Mouse (Mus musculus): ENCODE results near the gene Itpr2. TPM values are rescaled to one million over a fixed set of nuclear protein-coding genes. Genes with fewer than 3 reads are reported as not detected.

The Itpr2 gene
- polyA plus RNA-seq, 1 experiment from 2014 or later: 6.0 TPM

GRCm38 (mm10) chr6:146284921-146285565 is 217.0 kb downstream of the Itpr2 start:
- Histone ChIP-seq H3K36me3 (ENCODE audit: control insufficient read depth, insufficient read depth, low read length) (no peaks in the 10 kb centered on the region), H3K4me1 (ENCODE audit: control insufficient read depth, insufficient read depth, low read length) (no peaks in the 10 kb centered on the region), H3K9me3 (ENCODE audit: control insufficient read depth, low read length) (0 out of 2 replicates have a peak, but pooled peaks cover 2% of the 10 kb centered on the region), H3K27me3 (ENCODE audit: control insufficient read depth, insufficient read depth, low read length) (no peaks in the 10 kb centered on the region), H3K4me2 (ENCODE audit: low read depth) (no peak overlapping the region), H3K9ac (ENCODE audit: low read length) (no peak overlapping the region), H3K27ac (ENCODE audit: low read depth, low read length) (no peak overlapping the region), H3K4me3 (ENCODE audit: low read depth, low read length) (no peak overlapping the region)
- DNase-seq (ENCODE audit: low spot score) (no peak), ATAC-seq (ENCODE audit: insufficient read depth, low FRiP score, low TSS enrichment) (no peak)
- WGBS: 91% methylated on average over 11 of the region's 11 CpGs

DNA sequence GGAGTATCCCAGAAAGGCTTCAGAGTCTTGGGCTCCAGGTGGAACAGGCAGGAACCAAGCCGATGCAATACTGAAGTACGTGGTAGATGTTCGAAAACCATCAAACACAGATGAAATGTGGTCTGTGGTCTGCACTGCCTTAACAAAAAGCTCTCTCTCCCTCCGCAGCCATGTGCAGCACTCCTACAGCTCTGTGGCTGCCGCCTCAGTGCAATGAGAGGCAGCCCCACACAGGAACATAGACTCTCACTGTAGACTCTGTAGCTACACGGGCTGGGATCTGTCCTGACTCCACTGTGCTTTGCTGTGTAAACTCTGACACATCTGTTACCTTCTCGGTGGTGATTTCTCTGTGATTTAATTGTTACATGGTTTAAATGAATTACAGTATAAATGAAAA is 218.0 kb downstream of the Itpr2 start:
- Histone ChIP-seq H3K9ac (ENCODE audit: low read length) (no peak overlapping the region), H3K4me2 (ENCODE audit: low read depth) (no peak overlapping the region), H3K9me3 (ENCODE audit: control insufficient read depth, low read length) (0 out of 2 replicates have a peak, but pooled peaks cover 2% of the 10 kb centered on the region), H3K27ac (ENCODE audit: low read depth, low read length) (no peak overlapping the region), H3K4me1 (ENCODE audit: control insufficient read depth, insufficient read depth, low read length) (no peaks in the 10 kb centered on the region), H3K4me3 (ENCODE audit: low read depth, low read length) (no peak overlapping the region), H3K36me3 (ENCODE audit: control insufficient read depth, insufficient read depth, low read length) (no peaks in the 10 kb centered on the region), H3K27me3 (ENCODE audit: control insufficient read depth, insufficient read depth, low read length) (no peaks in the 10 kb centered on the region)
- ATAC-seq (ENCODE audit: insufficient read depth, low FRiP score, low TSS enrichment) (no peak), DNase-seq (ENCODE audit: low spot score) (no peak)
- 86% methylated on average over 7 of the region's 7 CpGs for WGBS

GRCm38 (mm10) chr6:146282061-146282659 is 219.9 kb downstream of the Itpr2 start:
- 71% methylated on average over 7 of the region's 7 CpGs for WGBS
- Histone ChIP-seq H3K9ac (ENCODE audit: low read length) (no peak overlapping the region; the same call in 1 of the 2 replicates), H3K27me3 (ENCODE audit: control insufficient read depth, insufficient read depth, low read length) (no peaks in the 10 kb centered on the region), H3K4me2 (ENCODE audit: low read depth) (no peak overlapping the region), H3K4me3 (ENCODE audit: low read depth, low read length) (no peak overlapping the region), H3K4me1 (ENCODE audit: control insufficient read depth, insufficient read depth, low read length) (no peaks in the 10 kb centered on the region), H3K36me3 (ENCODE audit: control insufficient read depth, insufficient read depth, low read length) (no peaks in the 10 kb centered on the region), H3K27ac (ENCODE audit: low read depth, low read length) (no peak overlapping the region), H3K9me3 (ENCODE audit: control insufficient read depth, low read length) (no peaks in the 10 kb centered on the region)
- ATAC-seq (ENCODE audit: insufficient read depth, low FRiP score, low TSS enrichment): no peak
- no peak for DNase-seq (ENCODE audit: low spot score)

DNA sequence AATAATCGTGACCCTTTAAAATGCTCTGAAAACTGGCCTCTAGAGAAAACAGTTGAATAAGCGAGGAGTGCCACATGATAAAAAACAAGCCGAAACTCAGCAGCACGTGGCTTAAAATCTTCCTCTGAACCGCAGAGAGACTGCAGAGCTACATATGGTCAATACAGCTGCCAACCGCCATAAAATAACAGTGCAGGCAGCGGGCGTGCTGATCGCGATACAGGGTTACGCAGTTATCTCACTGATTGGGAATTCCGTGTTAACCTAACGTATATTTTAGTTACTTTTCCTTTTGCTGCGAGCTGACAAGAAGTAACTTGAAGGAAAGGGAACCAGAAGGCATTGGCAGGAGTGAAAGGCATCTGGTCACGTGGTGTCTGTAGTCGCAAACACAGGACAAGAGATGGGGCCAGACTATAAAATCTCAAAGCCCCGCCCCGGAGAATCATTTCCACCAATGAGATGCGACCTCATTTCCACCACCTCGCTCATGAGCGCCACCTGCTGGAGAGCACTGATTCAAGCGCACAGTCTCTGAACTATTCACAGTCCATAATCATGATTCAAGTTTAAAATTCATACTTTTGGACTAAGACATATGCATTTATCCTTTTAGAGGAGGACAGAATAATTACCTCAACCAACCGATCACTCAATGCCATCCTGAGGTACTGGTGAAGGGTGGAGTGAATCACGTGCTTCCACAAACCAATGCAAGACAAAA is 220.7 kb downstream of the Itpr2 start:
- H3K4me2 ChIP-seq (ENCODE audit: low read depth): no peak overlapping the region
- H3K4me1 ChIP-seq (ENCODE audit: control insufficient read depth, insufficient read depth, low read length): no peaks in the 10 kb centered on the region
- no peaks in the 10 kb centered on the region for H3K27me3 ChIP-seq (ENCODE audit: control insufficient read depth, insufficient read depth, low read length)
- no peak overlapping the region for H3K27ac ChIP-seq (ENCODE audit: low read depth, low read length)
- ATAC-seq (ENCODE audit: insufficient read depth, low FRiP score, low TSS enrichment): no peak
- 94% methylated on average over 24 of the region's 24 CpGs for WGBS
- H3K9me3 ChIP-seq (ENCODE audit: control insufficient read depth, low read length): no peaks in the 10 kb centered on the region
- no peaks in the 10 kb centered on the region for H3K36me3 ChIP-seq (ENCODE audit: control insufficient read depth, insufficient read depth, low read length)
- no peak for DNase-seq (ENCODE audit: low spot score)
- H3K4me3 ChIP-seq (ENCODE audit: low read depth, low read length): no peak overlapping the region
- no peak overlapping the region for H3K9ac ChIP-seq (ENCODE audit: low read length)

DNA sequence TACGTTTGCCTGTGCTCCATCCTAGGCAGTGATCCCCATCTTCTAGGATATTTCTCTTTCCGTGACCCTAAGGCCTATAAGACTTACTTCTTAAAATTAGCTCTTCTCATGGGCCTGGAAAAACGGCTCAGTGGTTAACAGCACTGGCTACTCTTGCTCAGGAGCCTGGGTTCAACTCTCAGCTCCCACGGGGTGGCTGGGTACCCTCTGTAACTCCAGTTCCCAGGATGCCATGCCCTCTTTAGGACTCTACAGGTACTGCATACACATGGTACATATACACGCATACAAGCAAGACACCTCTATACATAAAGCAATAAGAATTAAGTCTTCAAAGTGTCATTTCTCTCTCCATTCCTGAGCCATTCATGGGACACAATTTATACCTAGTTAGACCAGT is 228.8 kb downstream of the Itpr2 start:
- Histone ChIP-seq H3K27me3 (ENCODE audit: control insufficient read depth, insufficient read depth, low read length) (no peaks in the 10 kb centered on the region), H3K9ac (ENCODE audit: low read length) (no peak overlapping the region), H3K36me3 (ENCODE audit: control insufficient read depth, insufficient read depth, low read length) (no peaks in the 10 kb centered on the region), H3K4me3 (ENCODE audit: low read depth, low read length) (no peak overlapping the region), H3K9me3 (ENCODE audit: control insufficient read depth, low read length) (no peaks in the 10 kb centered on the region), H3K27ac (ENCODE audit: low read depth, low read length) (no peak overlapping the region), H3K4me1 (ENCODE audit: control insufficient read depth, insufficient read depth, low read length) (no peaks in the 10 kb centered on the region), H3K4me2 (ENCODE audit: low read depth) (no peak overlapping the region)
- WGBS: 82% methylated on average over 5 of the region's 5 CpGs
- ATAC-seq (ENCODE audit: insufficient read depth, low FRiP score, low TSS enrichment) (no peak), DNase-seq (ENCODE audit: low spot score) (no peak)

DNA sequence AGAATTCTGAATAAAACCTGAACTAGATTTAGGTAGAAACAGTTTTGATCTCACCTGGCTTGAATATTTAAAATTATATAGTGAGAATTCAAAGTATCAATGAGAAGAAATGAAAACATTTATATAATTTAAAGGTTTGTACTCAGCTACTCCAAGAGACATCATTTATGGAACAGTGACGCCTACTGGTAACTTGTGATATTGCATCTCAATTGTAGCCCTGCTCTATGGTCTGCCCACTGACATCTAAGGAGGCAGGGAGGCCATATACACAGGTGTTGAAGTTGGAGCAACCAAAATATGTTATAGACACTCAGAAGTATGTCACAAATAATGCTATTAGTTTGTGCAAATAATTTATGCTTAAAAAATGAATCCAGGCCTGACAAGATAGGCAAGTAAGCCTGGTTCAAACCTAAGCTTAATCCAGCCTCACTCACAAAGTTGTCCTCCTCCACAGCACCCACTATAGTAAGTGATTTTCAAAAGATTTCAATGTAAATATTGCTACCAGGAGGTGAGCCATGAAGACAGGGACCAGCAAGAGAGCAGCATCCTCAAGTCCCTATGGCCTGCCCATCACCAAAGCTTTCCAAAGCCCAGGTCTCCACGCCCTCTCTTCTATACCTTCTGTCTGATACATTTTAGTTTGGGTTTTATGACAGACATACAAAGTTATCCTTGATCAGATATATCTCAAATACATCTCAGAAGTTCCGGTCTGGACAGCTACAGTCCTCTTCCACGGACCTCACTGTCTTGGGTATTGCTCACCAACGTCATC is 229.6 kb downstream of the Itpr2 start:
- Histone ChIP-seq H3K9me3 (ENCODE audit: control insufficient read depth, low read length) (no peaks in the 10 kb centered on the region), H3K9ac (ENCODE audit: low read length) (no peak overlapping the region), H3K4me3 (ENCODE audit: low read depth, low read length) (no peak overlapping the region), H3K27ac (ENCODE audit: low read depth, low read length) (no peak overlapping the region), H3K36me3 (ENCODE audit: control insufficient read depth, insufficient read depth, low read length) (no peaks in the 10 kb centered on the region), H3K27me3 (ENCODE audit: control insufficient read depth, insufficient read depth, low read length) (no peaks in the 10 kb centered on the region), H3K4me1 (ENCODE audit: control insufficient read depth, insufficient read depth, low read length) (no peaks in the 10 kb centered on the region), H3K4me2 (ENCODE audit: low read depth) (no peak overlapping the region)
- ATAC-seq (ENCODE audit: insufficient read depth, low FRiP score, low TSS enrichment) (no peak), DNase-seq (ENCODE audit: low spot score) (peak; percentile 44)
- WGBS: 74% methylated on average over 5 of the region's 5 CpGs

GRCm38 (mm10) chr6:146270776-146271533 is 231.1 kb downstream of the Itpr2 start:
- H3K36me3 ChIP-seq (ENCODE audit: control insufficient read depth, insufficient read depth, low read length): no peaks in the 10 kb centered on the region
- no peak for DNase-seq (ENCODE audit: low spot score)
- no peak overlapping the region for H3K4me2 ChIP-seq (ENCODE audit: low read depth)
- peak; percentile 60; the same call in 1 of the 2 replicates for ATAC-seq (ENCODE audit: insufficient read depth, low FRiP score, low TSS enrichment)
- no peaks in the 10 kb centered on the region for H3K9me3 ChIP-seq (ENCODE audit: control insufficient read depth, low read length)
- no peak overlapping the region for H3K27ac ChIP-seq (ENCODE audit: low read depth, low read length)
- H3K9ac ChIP-seq (ENCODE audit: low read length): no peak overlapping the region
- no peak overlapping the region for H3K4me3 ChIP-seq (ENCODE audit: low read depth, low read length)
- WGBS: 80% methylated on average over 12 of the region's 12 CpGs
- H3K4me1 ChIP-seq (ENCODE audit: control insufficient read depth, insufficient read depth, low read length): no peaks in the 10 kb centered on the region
- no peaks in the 10 kb centered on the region for H3K27me3 ChIP-seq (ENCODE audit: control insufficient read depth, insufficient read depth, low read length)

GRCm38 (mm10) chr6:146270162-146270561 is 231.9 kb downstream of the Itpr2 start:
- Histone ChIP-seq H3K36me3 (ENCODE audit: control insufficient read depth, insufficient read depth, low read length) (no peaks in the 10 kb centered on the region), H3K9ac (ENCODE audit: low read length) (no peak overlapping the region), H3K9me3 (ENCODE audit: control insufficient read depth, low read length) (no peaks in the 10 kb centered on the region), H3K4me3 (ENCODE audit: low read depth, low read length) (no peak overlapping the region), H3K4me1 (ENCODE audit: control insufficient read depth, insufficient read depth, low read length) (no peaks in the 10 kb centered on the region), H3K27ac (ENCODE audit: low read depth, low read length) (no peak overlapping the region), H3K4me2 (ENCODE audit: low read depth) (no peak overlapping the region), H3K27me3 (ENCODE audit: control insufficient read depth, insufficient read depth, low read length) (no peaks in the 10 kb centered on the region)
- ATAC-seq (ENCODE audit: insufficient read depth, low FRiP score, low TSS enrichment): no peak
- 39% methylated on average over 5 of the region's 5 CpGs for WGBS
- no peak for DNase-seq (ENCODE audit: low spot score)
